Mouse (Mus musculus): ENCODE results near the gene Cby3. TPM values are rescaled to one million over a fixed set of nuclear protein-coding genes. Genes with fewer than 3 reads are reported as not detected.
"Not testable (repeated sequence)": the region's sequence is repeated elsewhere in the genome, so short reads cannot be mapped to it uniquely, and the experiment has no call there.

Cby3 gene
- total and polyA plus RNA-seq, 3 experiments: not detected

DNA sequence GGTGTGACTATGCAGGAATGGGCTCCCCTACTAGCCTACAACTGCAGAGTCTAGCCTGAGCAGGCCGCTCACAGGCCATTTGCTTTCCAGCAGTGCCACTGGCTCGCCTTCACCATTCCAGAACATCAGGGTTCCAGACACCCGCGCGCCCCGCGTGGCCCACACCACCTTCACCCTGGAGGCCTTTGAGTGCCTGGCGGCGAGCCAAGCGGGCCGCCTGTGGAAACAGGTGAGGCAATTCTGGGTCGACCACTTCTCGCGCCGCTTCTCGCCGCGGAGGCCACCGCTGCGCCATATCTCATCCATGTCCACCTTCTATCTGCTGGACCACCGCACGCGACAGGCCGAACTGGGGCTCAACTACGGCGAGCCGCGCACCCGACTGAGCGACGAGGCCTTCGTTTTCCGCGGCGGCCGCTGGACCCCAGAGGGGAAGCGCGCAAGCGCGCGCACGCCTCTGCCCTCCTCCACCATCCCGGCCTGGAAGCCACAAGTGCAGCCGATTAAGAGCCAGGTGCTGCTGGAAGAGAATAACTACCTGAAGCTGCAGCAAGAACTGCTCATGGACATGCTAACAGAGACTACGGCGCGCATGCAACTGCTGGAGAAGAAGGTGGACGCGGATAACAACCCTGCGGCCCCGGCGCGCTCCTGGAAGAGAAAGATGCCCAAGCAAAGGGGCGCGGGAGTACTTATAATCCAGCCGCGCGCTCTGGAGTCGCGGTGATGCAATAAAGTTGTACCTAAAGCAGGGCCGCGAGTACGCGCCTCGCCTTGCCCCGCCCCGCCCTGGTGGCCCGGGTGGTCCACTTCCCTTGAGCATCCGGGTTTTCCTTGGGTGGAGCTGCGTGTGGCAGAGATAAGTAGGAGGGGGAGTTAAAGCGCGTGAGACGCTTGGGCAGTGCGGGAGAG, 4.9 kb downstream of the Cby3 start:
- no peak overlapping the region for H3K4me3 ChIP-seq (replicated peaks in 1 of 3; ENCODE audit: low read depth in 2 of 3, low read length in 2 of 3, poor library complexity in 1 of 3)
- TF ChIP-seq ZNF384 (IDR thresholded peaks at IDR 0.05; ENCODE audit: low read depth, low read length) (no peak), CTCF (conservative IDR thresholded peaks at IDR 0.05 in 1 of 2, IDR thresholded peaks at IDR 0.05 in 1 of 2; ENCODE audit: low read depth in 2 of 2, low read length in 2 of 2) (no peak), CHD1 (IDR thresholded peaks at IDR 0.05; ENCODE audit: low read depth, low read length) (no peak), TBP (conservative IDR thresholded peaks at IDR 0.05; ENCODE audit: low read depth, low read length) (no peak), USF1 (IDR thresholded peaks at IDR 0.05; ENCODE audit: low read depth, low read length) (no peak), ELF1 (IDR thresholded peaks at IDR 0.05; ENCODE audit: low read depth, low read length) (no peak), MEF2A (IDR thresholded peaks at IDR 0.05; ENCODE audit: borderline replicate concordance, low read depth, low read length) (no peak), MYC (IDR thresholded peaks at IDR 0.05; ENCODE audit: low read depth, low read length) (no peak), SIN3A (IDR thresholded peaks at IDR 0.05; ENCODE audit: low read length) (no peak), NELFE (IDR thresholded peaks at IDR 0.05; ENCODE audit: low read depth, low read length) (no peak), ZMIZ1 (IDR thresholded peaks at IDR 0.05; ENCODE audit: low read depth, low read length) (no peak), JUND (conservative IDR thresholded peaks at IDR 0.05; ENCODE audit: low read depth, low read length) (no peak), HCFC1 (IDR thresholded peaks at IDR 0.05; ENCODE audit: low read depth, low read length) (no peak), ZC3H11A (IDR thresholded peaks at IDR 0.05; ENCODE audit: low read depth, low read length) (no peak), SMC3 (IDR thresholded peaks at IDR 0.05; ENCODE audit: low read depth, low read length) (no peak), TCF12 (IDR thresholded peaks at IDR 0.05; ENCODE audit: low read depth, low read length) (no peak), GABPA (IDR thresholded peaks at IDR 0.05; ENCODE audit: insufficient replicate concordance, low read depth, low read length) (no peak), POLR2AphosphoS2 (IDR thresholded peaks at IDR 0.05; ENCODE audit: low read depth, low read length) (no peak), EP300 (IDR thresholded peaks at IDR 0.05; ENCODE audit: low read length) (no peak), BHLHE40 (IDR thresholded peaks at IDR 0.05; ENCODE audit: low read depth, low read length) (no peak)
- peaks cover 8% of the 10 kb centered on the region for H3K9me3 ChIP-seq (replicated peaks; ENCODE audit: low read length)
- no peaks in the 10 kb centered on the region for H3K36me3 ChIP-seq (replicated peaks in 1 of 2; ENCODE audit: control insufficient read depth in 1 of 2, insufficient read depth in 1 of 2, low read length in 1 of 2)
- no peak for DNase-seq (ENCODE audit: extremely low read depth)
- H3K4me2 ChIP-seq (ENCODE audit: insufficient read depth, low read depth, poor library complexity, severe bottlenecking): no peak overlapping the region
- in situ Hi-C loops (cut with MboI; ENCODE audit: low pct_ligation_motif_present, low pct_unique_long_range_greater_than_20kb, low sequenced_read_pairs): no loop called here
- H3K9ac ChIP-seq (ENCODE audit: insufficient read depth, low read depth): no peak overlapping the region
- H3K4me1 ChIP-seq (ENCODE audit: control insufficient read depth in 1 of 2, insufficient read depth in 2 of 2): no peaks in the 10 kb centered on the region
- H3K27ac ChIP-seq (ENCODE audit: insufficient read depth, low read depth): no peak overlapping the region
- dilution Hi-C loops (cut with MboI; ENCODE audit: extremely low pct_ligation_motif_present, extremely low pct_unique_long_range_greater_than_20kb, low sequenced_read_pairs): no loop called here
- no peaks in the 10 kb centered on the region for H3K27me3 ChIP-seq (replicated peaks)
- no peaks in the 10 kb centered on the region for H3K79me2 ChIP-seq (replicated peaks; ENCODE audit: control insufficient read depth, extremely low read depth, insufficient read depth, poor library complexity, severe bottlenecking)

DNA sequence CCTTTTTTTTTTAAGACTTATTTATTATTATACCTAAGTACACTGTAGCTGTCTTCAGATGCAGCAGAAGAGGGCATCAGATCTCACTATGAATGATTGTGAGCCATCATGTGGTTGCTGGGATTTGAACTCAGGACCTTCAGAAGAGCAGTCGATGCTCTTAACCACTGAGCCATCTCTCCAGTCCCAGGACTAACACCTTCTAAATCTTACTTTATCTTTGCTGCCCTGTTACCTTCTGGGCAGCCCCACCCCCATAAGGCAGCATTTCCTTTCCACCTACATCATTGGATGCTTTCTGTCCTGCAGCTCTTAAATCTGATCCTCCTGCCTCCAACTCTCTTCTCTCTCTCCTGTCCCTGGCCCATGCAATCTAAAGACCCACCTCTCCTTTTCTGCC, 7.0 kb downstream of the Cby3 start:
- in situ Hi-C loops (cut with MboI; ENCODE audit: low pct_ligation_motif_present, low pct_unique_long_range_greater_than_20kb, low sequenced_read_pairs): loop anchor here (5.0 to 10.0 kb wide), 3 partner anchors 34 to 226 kb away; partner anchors contain the start of genes Canx and Tbc1d9b
- H3K9ac ChIP-seq (ENCODE audit: insufficient read depth, low read depth); H3K4me1 ChIP-seq (ENCODE audit: control insufficient read depth in 1 of 2, insufficient read depth in 2 of 2); H3K27me3 ChIP-seq (replicated peaks); H3K4me2 ChIP-seq (ENCODE audit: insufficient read depth, low read depth, poor library complexity, severe bottlenecking); H3K79me2 ChIP-seq (replicated peaks; ENCODE audit: control insufficient read depth, extremely low read depth, insufficient read depth, poor library complexity, severe bottlenecking); H3K27ac ChIP-seq (ENCODE audit: insufficient read depth, low read depth); H3K9me3 ChIP-seq (replicated peaks; ENCODE audit: low read length); DNase-seq (ENCODE audit: extremely low read depth); H3K4me3 ChIP-seq (replicated peaks in 1 of 3; ENCODE audit: low read depth in 2 of 3, low read length in 2 of 3, poor library complexity in 1 of 3); dilution Hi-C loops (cut with MboI; ENCODE audit: extremely low pct_ligation_motif_present, extremely low pct_unique_long_range_greater_than_20kb, low sequenced_read_pairs); H3K36me3 ChIP-seq (replicated peaks in 1 of 2; ENCODE audit: control insufficient read depth in 1 of 2, insufficient read depth in 1 of 2, low read length in 1 of 2): not testable (repeated sequence)

All from CH12.LX (cell line).